In genomic region chr19:47337743-47338142, GRCm38 (mm10) we compare ENCODE assay signal across 8 mouse cellular contexts.
DNase-seq lines count a peak whose midpoint lies in the region; ATAC-seq and TF ChIP-seq lines count a peak whose summit lies in the region.

No protein-coding gene starts in this region.

- H3K4me2 ChIP-seq in forebrain, embryonic 15.5 days (replicated peaks), result peak overlapping the region; percentile 53

- H3K9ac ChIP-seq in ES-E14 (ENCODE audit: insufficient read depth, low read depth, low read length, poor library complexity, severe bottlenecking), result no peak overlapping the region
- 0 out of 2 replicates have a peak overlapping the region, but pooled peaks have one; percentile 14 for H3K9ac ChIP-seq in forebrain, embryonic 15.5 days (replicated peaks)

- WGBS in forebrain, embryonic 15.5 days, result 14% methylated on average over 12 of the region's 12 CpGs
- WGBS in lung, adult 2 months, result 24% methylated on average over 12 of the region's 12 CpGs

- H3K27me3 ChIP-seq in forebrain, embryonic 15.5 days, result peaks cover 10% of the 10 kb centered on the region; the same call in 1 of the 2 replicates

- TF ChIP-seq POLR2A in lung, adult 2 months (IDR thresholded peaks at IDR 0.05; ENCODE audit: borderline replicate concordance, extremely low read depth, low read depth, low read length), result no peak

- no peak overlapping the region for H3K27ac ChIP-seq in ES-E14 (ENCODE audit: insufficient read depth, low read depth, low read length, poor library complexity, severe bottlenecking)
- H3K27ac ChIP-seq in forebrain, embryonic 15.5 days (replicated peaks), result no peak overlapping the region

- H3K36me3 ChIP-seq in ES-E14 (ENCODE audit: control insufficient read depth, insufficient read depth, low read length, poor library complexity, severe bottlenecking), result no peaks in the 10 kb centered on the region
- no peaks in the 10 kb centered on the region for H3K36me3 ChIP-seq in forebrain, embryonic 15.5 days

- no peak overlapping the region; a peak in 1 of 4 replicates for H3K4me3 ChIP-seq in ES-E14 (ENCODE audit: insufficient read depth in 1 of 2, low read depth in 1 of 2, low read length in 2 of 2, poor library complexity in 1 of 2, severe bottlenecking in 1 of 2)
- peak overlapping the region; percentile 26 for H3K4me3 ChIP-seq in forebrain, embryonic 15.5 days
- no peak overlapping the region for H3K4me3 ChIP-seq in lung, adult 2 months (replicated peaks; ENCODE audit: extremely low read depth, low read depth, low read length)

- intact Hi-C loops in heart, postnatal 25 days (cut with DNase I), result loop anchor here (1.0 to 2.0 kb wide), 2 partner anchors 73 to 163 kb away; no protein-coding TSS in a partner anchor

- no peaks in the 10 kb centered on the region for H3K9me3 ChIP-seq in ES-E14 (ENCODE audit: control insufficient read depth, insufficient read depth, low read depth, low read length)
- no peaks in the 10 kb centered on the region for H3K9me3 ChIP-seq in forebrain, embryonic 15.5 days

- in situ Hi-C loops in ES-E14 (cut with MboI; ENCODE audit: low sequenced_read_pairs in 2 of 2, unreplicated experiment in 2 of 2), result loop anchor here in 1 of 2 experiments (5.0 kb wide), 1 partner anchor 70 kb away; no protein-coding TSS in a partner anchor

- peak; percentile 83 for TF ChIP-seq CTCF in lung, adult 2 months (IDR thresholded peaks at IDR 0.05; ENCODE audit: insufficient read depth, low read length)

- DNase-seq in ES-E14 (ENCODE audit: low read depth, low spot score), result peak; percentile 81
- DNase-seq in cerebellum, adult 11 months, result peak; percentile 86
- DNase-seq in heart, postnatal 25 days (ENCODE audit: low spot score), result peak; percentile 75
- peak; percentile 81 to 93 for DNase-seq in layer of hippocampus, adult 18-20 months (ENCODE audit: low spot score in 2 of 2)
- DNase-seq in lung, adult 2 months, result peak; percentile 86
- DNase-seq in testis, postnatal 14 days (ENCODE audit: low spot score), result peak; percentile 85

- H3K4me1 ChIP-seq in ES-E14 (ENCODE audit: control insufficient read depth in 2 of 2, insufficient read depth in 2 of 2, low read length in 2 of 2, poor library complexity in 1 of 2), result peaks cover 6 to 35% of the 10 kb centered on the region in 2 experiments; a peak in 3 of 4 replicates
- H3K4me1 ChIP-seq in forebrain, embryonic 15.5 days, result peaks cover 36% of the 10 kb centered on the region
- H3K4me1 ChIP-seq in lung, adult 2 months (ENCODE audit: control insufficient read depth, insufficient read depth, low read length), result peaks cover 14% of the 10 kb centered on the region

- peak; percentile 80 for ATAC-seq in forebrain, embryonic 15.5 days (replicated peaks)
- peak; percentile 36; the same call in 1 of the 2 replicates for ATAC-seq in neutrophil, adult 5-6 weeks (ENCODE audit: extremely low read depth, insufficient number of reproducible peaks, low FRiP score, poor library complexity, severe bottlenecking)

TF ChIP-seq in ES-E14, 5 proteins besides CTCF, POLR2A, EP300 and RAD21:
- peak; percentile 57; the same call in 1 of the 2 replicates for TF ChIP-seq ZC3H11A (IDR thresholded peaks at IDR 0.05; ENCODE audit: borderline replicate concordance, low read depth, low read length)
- no peak for TF ChIP-seq MAFK (IDR thresholded peaks at IDR 0.05; ENCODE audit: insufficient read depth, low read depth, low read length)
